Mouse (Mus musculus): ENCODE measurements around the gene Plekha6.

Plekha6 gene

DNA sequence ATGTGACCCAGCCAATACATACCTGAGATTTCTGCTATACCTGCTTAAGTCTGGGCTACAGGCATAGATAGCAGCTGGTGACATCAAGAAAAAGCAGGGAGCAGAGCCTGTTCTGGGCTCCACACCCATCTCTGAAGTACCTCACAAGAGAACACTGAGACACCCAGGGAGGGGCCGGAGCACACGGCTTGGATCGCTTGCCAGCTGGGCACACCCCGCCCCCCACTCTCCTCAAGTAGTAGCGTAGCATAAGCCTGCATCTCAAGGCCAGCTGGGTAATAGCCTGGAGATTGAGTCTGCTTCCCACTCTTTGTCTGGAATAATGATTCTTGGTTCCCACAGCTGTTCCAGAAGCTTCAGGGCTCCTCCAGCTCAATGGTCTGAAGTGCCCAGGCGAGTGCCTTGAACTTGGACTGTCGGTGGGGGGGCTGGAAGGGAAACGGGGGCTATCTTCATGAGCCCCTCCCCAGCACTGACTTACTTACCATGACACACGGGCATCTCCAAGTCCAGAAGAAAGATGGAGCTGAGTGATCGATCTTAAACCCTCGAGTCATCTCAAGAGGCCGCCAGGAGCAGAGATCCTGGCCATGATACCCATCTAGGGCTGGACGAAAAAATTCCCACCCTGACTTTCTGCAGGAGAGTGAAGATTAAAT, 157.4 kb downstream of the Plekha6 start, which contains the start of gene Kiss1:
Gene Kiss1, plus strand, starts transcription at position 609 of the 659 bp plus-strand sequence.
- DNase-seq (ENCODE audit: low read depth, low spot score): no peak

DNA sequence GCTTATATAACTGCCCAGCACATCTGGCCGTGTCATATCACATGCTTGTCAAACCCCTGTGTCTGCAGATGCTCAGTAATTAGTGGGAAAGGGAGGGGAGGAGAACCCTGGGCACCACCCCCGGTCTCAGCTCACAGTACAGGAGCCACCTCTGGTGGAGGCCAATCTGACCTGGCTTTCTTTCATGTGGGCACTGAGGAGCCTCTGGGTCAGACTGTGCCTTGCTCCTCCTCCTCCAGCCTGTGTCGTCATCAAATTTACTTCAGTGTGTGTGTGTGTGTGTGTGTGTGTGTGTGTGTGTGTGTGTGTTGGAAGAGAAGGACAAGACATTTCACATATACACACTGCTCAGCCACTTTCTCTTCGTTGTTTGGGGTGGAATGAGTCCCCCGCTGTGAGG, 159.3 kb downstream of the Plekha6 start:
- no peak for DNase-seq (ENCODE audit: low read depth, low spot score)

DNA sequence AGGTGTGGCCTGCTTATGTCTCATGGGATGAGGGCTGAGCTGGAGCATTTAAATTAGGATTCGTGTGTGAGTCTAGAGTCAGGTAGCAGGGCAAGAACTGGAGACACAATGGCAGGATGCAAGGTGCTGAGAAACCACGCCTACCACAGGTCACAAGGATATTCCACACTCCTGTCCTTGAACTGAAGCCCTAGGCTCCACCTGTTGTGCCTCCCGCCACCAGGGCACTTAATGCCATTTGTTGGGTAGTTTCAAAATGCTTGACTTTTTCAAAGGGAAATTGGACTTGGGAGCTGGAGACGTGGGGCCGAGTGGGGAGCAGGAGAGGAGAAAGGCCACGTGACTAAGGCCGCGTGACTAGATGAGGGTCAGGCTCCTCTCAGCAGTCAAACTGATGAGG, 161.9 kb downstream of the Plekha6 start:
- peak; percentile 54 for DNase-seq (ENCODE audit: low read depth, low spot score)

DNA sequence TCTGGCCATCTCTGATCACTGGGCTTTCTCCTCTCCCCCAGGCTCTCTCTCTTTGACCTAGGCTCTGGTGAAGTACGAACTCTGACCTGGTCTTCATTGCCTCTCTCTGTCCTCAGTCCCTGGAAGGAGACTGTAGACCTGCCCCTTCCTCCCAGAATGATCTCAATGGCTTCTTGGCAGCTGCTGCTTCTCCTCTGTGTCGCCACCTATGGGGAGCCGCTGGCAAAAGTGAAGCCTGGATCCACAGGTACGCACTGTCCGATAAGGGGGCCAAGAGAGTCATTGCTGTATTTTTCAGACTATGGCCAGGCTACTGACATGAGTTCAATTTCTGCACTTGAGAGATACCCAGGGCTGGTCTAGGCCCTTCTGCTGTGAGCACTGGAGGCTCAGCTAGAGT, 163.1 kb downstream of the Plekha6 start:
- no peak for DNase-seq (ENCODE audit: low read depth, low spot score)

DNA sequence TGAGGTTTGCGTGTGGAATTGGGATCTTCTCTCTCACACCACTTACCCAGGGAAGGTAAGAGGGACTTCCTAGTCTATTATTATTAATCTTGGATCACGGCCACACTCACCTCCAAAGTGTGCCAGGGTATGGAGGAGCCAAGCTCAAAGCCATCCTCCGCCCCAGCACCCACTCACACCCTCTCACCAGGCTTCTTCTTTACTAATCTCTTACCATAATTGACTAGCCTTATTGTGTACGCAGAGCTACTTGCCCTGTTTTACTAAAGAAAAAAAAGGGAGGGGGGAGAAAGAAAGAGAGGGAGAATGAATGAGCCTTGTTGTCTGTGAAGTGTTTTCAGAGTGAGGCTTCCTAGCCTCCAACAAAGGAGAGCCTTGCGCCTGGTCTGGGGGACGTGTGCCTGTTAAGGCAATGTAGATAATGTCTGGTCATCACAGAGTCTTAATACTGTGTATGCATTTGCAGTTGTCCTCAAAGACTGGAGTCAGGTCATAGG, 164.3 kb downstream of the Plekha6 start:
- DNase-seq (ENCODE audit: low read depth, low spot score): no peak

DNA sequence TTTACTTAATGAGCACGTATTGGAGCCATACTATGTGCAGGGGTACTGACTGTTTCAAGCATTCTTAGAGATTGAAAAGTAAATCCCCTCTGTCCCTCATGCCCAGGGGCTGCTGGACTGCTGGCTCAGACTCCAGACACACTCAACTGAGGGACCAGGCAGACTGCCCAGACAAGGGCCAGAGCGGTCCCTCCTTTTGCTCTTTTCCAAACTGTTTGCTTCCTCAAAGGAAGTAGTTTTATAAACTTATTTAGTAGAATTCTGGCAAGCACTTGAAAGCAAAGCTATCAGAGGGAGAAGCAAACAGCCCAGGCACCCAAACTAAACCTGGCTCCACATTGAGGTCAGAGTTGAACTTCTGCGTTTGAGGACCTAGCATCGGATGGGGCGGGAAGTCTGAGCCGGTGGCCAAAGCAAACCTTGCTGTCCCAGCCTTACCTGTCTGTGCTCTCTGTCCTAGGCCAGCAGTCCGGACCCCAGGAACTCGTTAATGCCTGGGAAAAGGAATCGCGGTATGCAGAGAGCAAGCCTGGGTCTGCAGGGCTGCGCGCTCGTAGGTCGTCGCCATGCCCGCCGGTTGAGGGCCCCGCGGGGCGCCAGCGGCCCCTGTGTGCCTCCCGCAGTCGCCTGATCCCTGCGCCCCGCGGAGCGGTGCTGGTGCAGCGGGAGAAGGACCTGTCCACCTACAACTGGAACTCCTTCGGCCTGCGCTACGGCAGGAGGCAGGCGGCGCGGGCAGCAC, 165.1 kb downstream of the Plekha6 start:
- no peak for DNase-seq (ENCODE audit: low read depth, low spot score)

DNA sequence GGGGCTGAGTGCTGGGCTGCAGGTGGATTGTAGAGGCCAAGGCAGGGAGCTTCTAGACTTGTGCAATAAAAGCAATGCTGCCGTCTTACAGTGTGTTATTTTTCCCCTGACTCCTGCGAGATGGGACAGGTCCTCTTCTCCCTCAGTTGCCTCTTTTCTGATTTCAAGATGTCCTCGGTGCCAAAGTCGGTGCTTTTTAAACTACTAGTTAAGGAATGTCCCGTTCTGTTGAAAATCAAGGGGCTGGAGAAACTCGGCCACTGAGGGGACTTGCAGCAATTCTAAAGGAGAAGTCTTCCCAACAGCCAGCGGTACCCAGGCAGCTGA, 165.6 kb downstream of the Plekha6 start:
- DNase-seq (ENCODE audit: low read depth, low spot score): no peak

DNA sequence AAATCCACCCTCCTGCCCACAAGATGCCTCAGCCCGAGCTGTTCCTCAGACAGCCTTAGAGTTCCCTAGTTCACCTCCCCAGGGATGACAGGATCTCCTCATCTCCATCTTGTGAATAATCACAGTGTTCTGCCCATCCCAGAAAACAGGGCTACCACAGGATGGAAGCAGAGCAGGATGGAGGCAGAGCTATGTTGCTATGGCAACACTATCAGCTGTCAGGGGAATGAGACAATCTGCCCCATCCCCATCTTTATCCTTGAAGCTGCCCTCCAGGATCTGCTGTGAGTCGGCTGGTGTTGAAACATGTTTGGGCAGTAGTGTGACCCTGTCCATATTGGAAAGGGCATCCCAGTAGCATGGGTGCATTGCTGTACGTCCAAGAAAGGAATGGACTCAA, 167.1 kb downstream of the Plekha6 start:
- DNase-seq (ENCODE audit: low read depth, low spot score): peak; percentile 51

DNA sequence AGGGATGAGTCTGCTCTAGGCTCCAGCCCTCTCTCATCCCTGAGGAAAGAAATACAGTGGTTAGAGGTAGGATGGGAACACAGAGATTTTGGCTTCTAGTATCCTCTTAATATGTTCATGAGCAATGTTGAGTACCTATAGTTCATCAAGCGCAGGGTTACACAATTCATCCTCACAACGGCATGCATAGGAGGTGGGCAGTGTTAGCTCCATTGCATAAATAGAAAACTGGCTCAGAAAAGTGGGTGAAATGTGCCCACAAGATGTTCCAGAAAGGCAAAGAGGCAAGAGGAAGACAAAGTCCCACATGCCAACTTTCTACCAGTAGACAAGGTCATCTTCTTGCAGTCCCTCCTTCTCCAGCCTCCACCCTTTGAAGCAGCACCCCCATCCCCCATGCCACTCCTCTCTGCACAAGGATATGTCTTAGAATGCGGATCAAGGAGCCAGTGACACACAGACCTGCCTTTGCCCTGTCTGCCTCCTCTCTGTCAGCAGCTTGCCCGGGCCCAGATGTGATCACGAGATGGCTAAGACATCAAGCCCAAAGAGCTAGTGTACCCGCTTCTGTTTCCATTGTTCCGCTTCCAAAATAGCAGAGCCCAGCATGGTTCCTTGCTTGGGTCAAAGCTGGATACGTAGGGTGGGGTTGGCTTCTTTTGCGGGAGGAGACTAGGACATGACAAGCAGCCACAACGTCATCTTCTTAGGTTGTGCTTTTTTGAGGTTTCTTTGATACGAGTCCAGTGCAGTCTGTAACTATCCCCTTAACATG, 168.8 kb downstream of the Plekha6 start:
- DNase-seq (ENCODE audit: low read depth, low spot score): peak; percentile 68

DNA sequence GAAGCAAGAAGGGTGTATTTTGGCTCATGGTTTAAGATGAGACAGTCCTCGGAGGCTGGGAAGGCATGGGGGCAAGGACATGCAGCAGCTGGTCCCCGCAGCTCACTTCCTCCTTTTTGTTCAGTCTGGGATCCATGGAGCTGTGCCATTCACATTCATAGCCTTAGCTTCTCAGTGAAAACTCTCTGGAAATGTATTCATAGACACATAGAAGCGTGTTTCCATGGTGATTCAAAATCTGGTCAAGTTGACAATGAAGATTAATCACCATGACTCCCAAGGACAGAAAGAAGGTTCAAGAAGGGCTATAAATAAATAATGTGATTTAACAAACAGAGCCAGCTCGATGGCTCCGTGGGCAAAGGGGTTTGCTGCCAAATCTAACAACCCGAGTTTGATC, 169.9 kb downstream of the Plekha6 start:
- DNase-seq (ENCODE audit: low read depth, low spot score): peak; percentile 95

DNA sequence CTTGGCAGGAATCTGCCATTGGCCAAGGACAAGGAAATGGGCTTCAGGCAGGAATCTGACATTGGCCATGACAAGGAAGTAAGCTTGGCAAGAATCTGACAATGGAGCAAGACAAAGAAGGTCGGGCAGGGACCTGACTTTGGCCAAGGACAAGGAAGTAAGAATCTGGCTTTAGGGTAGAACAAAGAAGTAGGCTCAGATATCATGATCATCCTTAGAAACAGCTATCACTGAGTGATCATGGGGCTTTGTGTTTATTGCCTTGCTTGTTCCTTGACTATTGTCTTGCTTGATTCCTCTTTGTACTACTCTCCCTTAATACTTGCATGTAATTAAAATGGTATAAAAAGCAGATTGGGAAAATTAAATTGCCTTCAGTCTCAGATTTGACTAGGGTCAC, 176.4 kb downstream of the Plekha6 start:
- peak; percentile 76 for DNase-seq (ENCODE audit: low read depth, low spot score)

DNA sequence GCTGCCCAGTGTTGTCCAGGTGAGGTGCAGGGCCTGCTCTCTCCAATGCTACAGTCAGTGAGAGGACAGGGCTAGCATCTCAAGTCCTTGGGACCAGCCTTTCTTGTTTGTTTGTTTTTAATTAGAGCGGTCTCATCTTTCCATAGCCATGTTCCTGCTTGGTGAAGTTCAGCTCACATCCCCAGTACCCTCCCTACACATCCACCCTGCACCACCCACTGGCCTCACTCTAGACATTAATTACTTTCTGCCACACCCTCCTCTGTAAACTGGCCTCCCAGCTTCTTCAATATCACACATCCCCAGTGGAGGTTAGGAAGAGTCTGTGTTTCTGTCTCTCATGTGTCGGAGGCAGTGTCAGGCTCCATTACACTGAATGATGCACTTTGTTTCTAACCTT, 180.3 kb downstream of the Plekha6 start:
- DNase-seq (ENCODE audit: low read depth, low spot score): no peak

DNA sequence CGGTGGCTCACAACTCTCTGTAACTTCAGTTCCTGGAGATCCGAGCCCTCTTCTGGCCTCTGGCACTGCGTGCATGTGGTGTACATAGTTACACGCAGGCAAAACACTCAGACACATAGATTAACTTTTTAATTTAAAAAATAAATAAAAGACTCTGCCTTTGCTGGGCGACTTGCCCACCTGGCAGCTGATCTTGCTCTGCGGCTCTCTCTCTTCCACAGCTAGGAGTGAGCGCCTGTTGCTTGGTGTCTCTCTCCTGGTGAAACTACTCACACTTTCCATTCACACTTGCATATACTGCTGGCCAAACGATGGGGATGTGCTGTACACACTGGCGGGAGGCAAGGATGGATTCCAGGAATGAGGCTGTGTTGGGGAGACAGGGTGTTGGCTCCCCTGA, 182.5 kb downstream of the Plekha6 start:
- DNase-seq (ENCODE audit: low read depth, low spot score): no peak

DNA sequence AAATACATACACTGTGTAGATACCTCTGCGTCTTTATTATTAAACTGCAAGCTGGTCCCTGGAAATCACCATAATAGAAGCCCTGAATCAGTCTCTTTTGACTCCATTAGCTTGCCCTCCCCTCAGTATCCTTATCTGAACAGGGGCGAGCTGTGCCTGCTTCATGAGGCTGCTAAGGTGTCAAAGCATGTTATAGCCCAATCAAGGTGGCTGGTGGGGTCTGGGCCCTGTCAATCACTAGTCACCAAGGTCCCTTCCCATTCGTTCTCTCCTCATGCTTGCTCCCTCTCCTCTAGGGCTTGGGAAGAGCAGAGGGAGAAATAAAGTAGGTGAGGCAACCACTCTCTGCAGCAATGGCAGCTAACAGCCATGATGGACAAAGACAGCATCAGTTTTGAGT, 183.2 kb downstream of the Plekha6 start:
- DNase-seq (ENCODE audit: low read depth, low spot score): no peak

DNA sequence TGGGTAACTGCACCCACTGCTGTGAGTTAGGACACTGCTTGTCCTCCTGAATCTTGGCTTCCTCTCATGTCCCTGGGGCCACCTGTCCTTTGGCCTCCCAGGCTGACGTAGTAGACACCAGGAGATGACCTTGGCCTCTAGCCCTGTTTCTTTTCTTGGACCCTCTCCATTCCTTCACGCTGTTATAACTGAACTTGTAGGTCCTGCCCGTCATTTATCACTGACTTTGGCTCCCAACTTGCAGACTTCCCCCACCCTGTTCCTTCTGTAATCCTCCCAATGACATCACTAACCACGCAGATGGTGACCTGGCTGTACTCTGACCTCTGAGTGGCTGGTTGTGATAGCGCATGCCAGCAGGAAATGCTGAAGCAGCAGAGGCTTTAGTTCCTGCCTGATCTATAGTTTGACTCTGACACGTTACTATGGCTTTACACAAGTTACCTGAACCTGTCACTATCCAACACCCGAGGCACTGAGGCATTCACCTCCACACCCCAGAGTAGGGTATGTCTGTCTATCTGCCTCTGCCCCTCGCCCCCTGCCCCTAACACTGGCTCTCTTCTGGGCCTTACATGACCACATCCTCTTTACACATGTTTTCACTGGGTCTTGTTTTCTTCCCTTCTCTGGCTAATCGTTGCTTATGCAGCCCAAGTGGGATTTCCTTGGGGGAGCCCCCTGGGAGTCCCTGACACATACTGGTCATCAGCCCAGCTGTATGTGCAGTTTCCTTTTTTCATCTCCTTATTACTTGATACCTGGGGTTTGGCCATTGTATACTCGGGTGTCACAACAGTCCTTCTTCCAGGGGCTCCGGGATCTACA, 183.9 kb downstream of the Plekha6 start:
- DNase-seq (ENCODE audit: low read depth, low spot score): peak; percentile 52

DNA sequence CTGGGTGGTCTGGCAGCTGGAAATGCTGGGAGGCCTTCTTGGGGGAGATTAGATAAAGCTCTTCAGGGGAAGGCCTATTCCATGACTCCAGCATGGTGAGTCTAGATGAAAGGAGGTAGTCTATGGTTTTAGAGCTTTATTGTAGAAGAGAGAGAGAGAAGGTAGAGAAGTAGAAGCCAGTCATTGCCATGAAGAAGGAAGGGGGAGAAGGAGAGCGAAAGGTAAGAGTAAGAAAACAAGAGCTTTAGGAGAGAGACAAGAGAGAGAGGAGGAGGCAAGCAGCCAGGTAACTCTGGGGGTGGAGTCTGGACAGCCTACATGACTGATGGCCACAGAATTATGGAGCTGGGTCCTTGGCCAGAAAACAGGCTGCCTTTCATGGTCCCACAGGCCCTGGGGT, 186.2 kb downstream of the Plekha6 start, which contains the start of gene Ren1:
Gene Ren1, plus strand, starts transcription at position 301 of the 400 bp plus-strand sequence.
- no peak for DNase-seq (ENCODE audit: low read depth, low spot score)

DNA sequence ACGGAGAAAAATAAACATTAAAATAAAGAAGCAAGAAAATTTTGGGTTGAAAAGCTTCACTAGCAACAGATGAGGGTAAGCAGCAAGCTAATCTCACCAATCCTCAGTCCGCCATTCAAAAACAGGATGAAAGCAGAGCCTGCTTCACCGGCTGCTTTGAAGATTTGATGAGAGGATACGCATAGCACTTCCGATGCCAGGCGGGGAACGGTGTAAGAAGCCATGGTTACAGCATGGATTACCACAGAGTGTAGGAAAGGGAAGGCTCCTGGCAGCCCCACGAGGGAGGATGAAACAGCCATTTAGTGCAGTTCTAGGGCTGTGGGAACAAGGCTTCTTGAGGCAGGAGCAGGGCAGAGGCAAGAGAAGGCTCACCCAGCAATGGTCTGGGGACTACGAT, 187.8 kb downstream of the Plekha6 start:
- DNase-seq (ENCODE audit: low read depth, low spot score): no peak

Data from R1 (cell line).